Mouse (Mus musculus) intestine, embryonic 16.5 days (tissue): ENCODE measurements around the gene Susd2. TPM values are rescaled to one million over a fixed set of nuclear protein-coding genes. Genes with fewer than 3 reads are reported as not detected.

Experiments used
- ATAC-seq: fragments of 200-750 bp; cut with Nextera tagmentation; 2 replicates; pipeline ENCODE4 v1.8.0; 2017; ENCODE audit warnings: moderate TSS enrichment, moderate library complexity
- H3K27ac ChIP-seq: fragments of 300-500 bp; sonication (generic); 2 replicates; pipeline ENCODE4 v1.5.1; 2014; ENCODE audit warnings: mild to moderate bottlenecking, low read length
- H3K27me3 ChIP-seq: fragments of 300-500 bp; sonication (generic); replicated peaks from 2 replicates; pipeline ENCODE4 v1.6.1; 2014; ENCODE audit warnings: low read length, control low read depth, mixed read lengths; ENCODE audit not compliant: control insufficient read depth, insufficient read depth
- H3K36me3 ChIP-seq: fragments of 300-500 bp; sonication (generic); 2 replicates; pipeline ENCODE4 v1.6.1; 2014; ENCODE audit warnings: low read length, control low read depth; ENCODE audit not compliant: control insufficient read depth, insufficient read depth
- H3K4me1 ChIP-seq: fragments of 300-500 bp; sonication (generic); 2 replicates; pipeline ENCODE4 v1.6.1; 2014; ENCODE audit warnings: low read length, control low read depth, mixed read lengths; ENCODE audit not compliant: control insufficient read depth, insufficient read depth
- H3K4me2 ChIP-seq: fragments of 300-500 bp; sonication (generic); 2 replicates; pipeline ENCODE4 v1.6.1; 2014; ENCODE audit warnings: low read depth, low read length, control low read depth
- H3K4me3 ChIP-seq: fragments of 300-500 bp; sonication (generic); 2 replicates; pipeline ENCODE4 v1.5.1; 2014; ENCODE audit warnings: mild to moderate bottlenecking, low read length
- H3K9ac ChIP-seq: fragments of 300-500 bp; sonication (generic); 2 replicates; pipeline ENCODE4 v1.6.1; 2014; ENCODE audit warnings: low read depth, low read length
- H3K9me3 ChIP-seq: fragments of 300-500 bp; sonication (generic); 2 replicates; pipeline ENCODE4 v1.6.1; 2016; ENCODE audit warnings: low read length, control low read depth; ENCODE audit not compliant: control insufficient read depth
- WGBS: fragments of 180-500 bp; shearing (Covaris S2); extraction: QIAGEN DNeasy Blood & Tissue Kit; methylation state at CpG from one replicate; pipeline ENCODE4 v1.1.7; 2014; 5-methylcytosine and 5-hydroxymethylcytosine counted together
- polyA plus RNA-seq: library from polyadenylated mRNA; unstranded; fragments of >200 nt; fragmentation: Nextera tagmentation; extraction: Ambion mirVana; gene quantifications from 2 replicates; pipeline ENCODE4 v1.2.1, GENCODE M21; 2015

The Susd2 gene
- polyA plus RNA-seq, 1 experiment from 2014 or later = 19.1 TPM

GRCm38 (mm10) chr10:75648091-75648490, 4.3 kb upstream of the Susd2 start:
- H3K9ac ChIP-seq = no peak overlapping the region
- H3K4me1 ChIP-seq = peaks cover 10% of the 10 kb centered on the region
- no peak for ATAC-seq
- no peak overlapping the region for H3K4me2 ChIP-seq
- peak overlapping the region; percentile 60; the same call in 1 of the 2 replicates for H3K27ac ChIP-seq
- no peak overlapping the region for H3K4me3 ChIP-seq
- H3K9me3 ChIP-seq = no peaks in the 10 kb centered on the region
- H3K36me3 ChIP-seq = peaks cover 28% of the 10 kb centered on the region
- WGBS = 91% methylated on average over 6 of the region's 6 CpGs
- no peaks in the 10 kb centered on the region for H3K27me3 ChIP-seq

GRCm38 (mm10) chr10:75647362-75647761, 3.6 kb upstream of the Susd2 start:
- H3K36me3 ChIP-seq = peaks cover 24% of the 10 kb centered on the region
- H3K27me3 ChIP-seq = no peaks in the 10 kb centered on the region
- peak overlapping the region; percentile 60 for H3K27ac ChIP-seq
- ATAC-seq = 0 out of 2 replicates have a peak, but pooled peaks have one; percentile 7
- WGBS = 71% methylated on average over 3 of the region's 3 CpGs
- no peaks in the 10 kb centered on the region for H3K9me3 ChIP-seq
- H3K9ac ChIP-seq = no peak overlapping the region
- no peak overlapping the region for H3K4me3 ChIP-seq
- no peak overlapping the region for H3K4me2 ChIP-seq
- peaks cover 16% of the 10 kb centered on the region for H3K4me1 ChIP-seq

- H3K27ac ChIP-seq = no peak overlapping the region
- H3K4me2 ChIP-seq = no peak overlapping the region
- 92% methylated on average over 6 of the region's 6 CpGs for WGBS
- H3K9me3 ChIP-seq = no peaks in the 10 kb centered on the region
- ATAC-seq = no peak
- H3K36me3 ChIP-seq = peaks cover 16% of the 10 kb centered on the region
- H3K27me3 ChIP-seq = no peaks in the 10 kb centered on the region
- peaks cover 16% of the 10 kb centered on the region for H3K4me1 ChIP-seq
- no peak overlapping the region for H3K9ac ChIP-seq
- no peak overlapping the region for H3K4me3 ChIP-seq
These were observed 2.6 kb upstream of the Susd2 start for GRCm38 (mm10) chr10:75646406-75646805.

- Histone ChIP-seq H3K9me3 (no peaks in the 10 kb centered on the region), H3K36me3 (peaks cover 9% of the 10 kb centered on the region), H3K9ac (no peak overlapping the region), H3K4me1 (peaks cover 16% of the 10 kb centered on the region), H3K4me2 (no peak overlapping the region), H3K27me3 (no peaks in the 10 kb centered on the region), H3K4me3 (no peak overlapping the region), H3K27ac (no peak overlapping the region)
- WGBS = 92% methylated on average over 8 of the region's 8 CpGs
- no peak for ATAC-seq
These were observed 1.8 kb upstream of the Susd2 start for GRCm38 (mm10) chr10:75645616-75646015.

GRCm38 (mm10) chr10:75642891-75643290, 917 bp downstream of the Susd2 start:
- Histone ChIP-seq H3K27ac (no peak overlapping the region), H3K4me3 (no peak overlapping the region), H3K27me3 (no peaks in the 10 kb centered on the region), H3K4me1 (peaks cover 16% of the 10 kb centered on the region), H3K9me3 (no peaks in the 10 kb centered on the region), H3K4me2 (no peak overlapping the region), H3K9ac (peak overlapping the region; percentile 12), H3K36me3 (0 out of 2 replicates have a peak, but pooled peaks cover 3% of the 10 kb centered on the region)
- 65% methylated on average over 2 of the region's 2 CpGs for WGBS
- ATAC-seq = no peak

- 81% methylated on average over 9 of the region's 9 CpGs for WGBS
- Histone ChIP-seq H3K4me2 (no peak overlapping the region), H3K9ac (no peak overlapping the region)
These were observed 1.4 kb downstream of the Susd2 start for GRCm38 (mm10) chr10:75642436-75642835.

GRCm38 (mm10) chr10:75641721-75642222, 2.0 kb downstream of the Susd2 start:
- H3K4me3 ChIP-seq = no peak overlapping the region
- no peak overlapping the region for H3K9ac ChIP-seq
- H3K27me3 ChIP-seq = no peaks in the 10 kb centered on the region
- peaks cover 16% of the 10 kb centered on the region for H3K4me1 ChIP-seq
- no peak overlapping the region for H3K4me2 ChIP-seq
- H3K36me3 ChIP-seq = 0 out of 2 replicates have a peak, but pooled peaks cover 3% of the 10 kb centered on the region
- no peaks in the 10 kb centered on the region for H3K9me3 ChIP-seq
- WGBS = 77% methylated on average over 7 of the region's 7 CpGs
- no peak overlapping the region for H3K27ac ChIP-seq
- no peak for ATAC-seq

More at GRCm38 (mm10) chr10:75642436-75642835, 1.4 kb downstream of the Susd2 start:
- Histone ChIP-seq H3K27ac (no peak overlapping the region), H3K4me3 (no peak overlapping the region), H3K27me3 (no peaks in the 10 kb centered on the region), H3K4me1 (peaks cover 16% of the 10 kb centered on the region), H3K36me3 (0 out of 2 replicates have a peak, but pooled peaks cover 3% of the 10 kb centered on the region), H3K9me3 (no peaks in the 10 kb centered on the region)
- ATAC-seq = no peak

- no peak for ATAC-seq
- H3K4me3 ChIP-seq = no peak overlapping the region
- WGBS = 86% methylated on average over 11 of the region's 11 CpGs
- H3K4me2 ChIP-seq = no peak overlapping the region
- H3K9ac ChIP-seq = no peak overlapping the region
- no peaks in the 10 kb centered on the region for H3K36me3 ChIP-seq
- no peaks in the 10 kb centered on the region for H3K9me3 ChIP-seq
- H3K4me1 ChIP-seq = peaks cover 2% of the 10 kb centered on the region; the same call in 1 of the 2 replicates
- no peak overlapping the region for H3K27ac ChIP-seq
- no peaks in the 10 kb centered on the region for H3K27me3 ChIP-seq
These were observed 6.1 kb downstream of the Susd2 start for GRCm38 (mm10) chr10:75637711-75638110.

GRCm38 (mm10) chr10:75636084-75636786, 7.6 kb downstream of the Susd2 start:
- no peak for ATAC-seq
- WGBS = 87% methylated on average over 12 of the region's 12 CpGs
- no peaks in the 10 kb centered on the region for H3K27me3 ChIP-seq

More at GRCm38 (mm10) chr10:75636084-75636786, 7.6 kb downstream of the Susd2 start:
- Histone ChIP-seq H3K36me3 (no peaks in the 10 kb centered on the region), H3K27ac (no peak overlapping the region), H3K9me3 (no peaks in the 10 kb centered on the region), H3K4me2 (no peak overlapping the region), H3K4me1 (no peaks in the 10 kb centered on the region), H3K9ac (no peak overlapping the region), H3K4me3 (no peak overlapping the region)
